Mouse (Mus musculus) midbrain, embryonic 14.5 days (tissue): ENCODE data around the gene Calcb. TPM values are rescaled to one million over a fixed set of nuclear protein-coding genes. Genes with fewer than 3 reads are reported as not detected.
A peak's percentile ranks its signal among the peaks of the same experiment; 100 is the strongest.
"Not testable (repeated sequence)": the region's sequence is repeated elsewhere in the genome, so short reads cannot be mapped to it uniquely, and the experiment has no call there.

Experiments used
- ATAC-seq: fragments of 200-750 bp; cut with Nextera tagmentation; 2 replicates; pipeline ENCODE4 v1.8.0; 2017; ENCODE audit warnings: moderate number of reproducible peaks, moderate library complexity; ENCODE audit not compliant: low FRiP score, low TSS enrichment
- DNase-seq: peaks from one replicate; pipeline ENCODE4 v3.0.0-alpha.2; 2015
- H3K27ac ChIP-seq: fragments of 300-500 bp; sonication (generic); replicated peaks from 2 replicates; pipeline ENCODE4 v1.5.1; 2014; ENCODE audit warnings: mild to moderate bottlenecking, low read depth, low read length, moderate library complexity
- H3K27me3 ChIP-seq: fragments of 300-500 bp; sonication (generic); 2 replicates; pipeline ENCODE4 v1.6.1; 2014; ENCODE audit warnings: low read length, control low read depth, mixed read lengths; ENCODE audit not compliant: control insufficient read depth, insufficient read depth
- H3K36me3 ChIP-seq: fragments of 300-500 bp; sonication (generic); 2 replicates; pipeline ENCODE4 v1.6.1; 2014; ENCODE audit warnings: low read length, control low read depth; ENCODE audit not compliant: control insufficient read depth, insufficient read depth
- H3K4me1 ChIP-seq: fragments of 300-500 bp; sonication (generic); 2 replicates; pipeline ENCODE4 v1.6.1; 2014; ENCODE audit warnings: mild to moderate bottlenecking, antibody characterized with exemption, low read length, control low read depth; ENCODE audit not compliant: control insufficient read depth, insufficient read depth
- H3K4me2 ChIP-seq: fragments of 300-500 bp; sonication (generic); 2 replicates; pipeline ENCODE4 v1.6.1; 2014; ENCODE audit warnings: mild to moderate bottlenecking, low read length, moderate library complexity
- H3K4me3 ChIP-seq: fragments of 300-500 bp; sonication (generic); replicated peaks from 2 replicates; pipeline ENCODE4 v1.5.1; 2014; ENCODE audit warnings: low read depth, low read length
- H3K9ac ChIP-seq: fragments of 300-500 bp; sonication (generic); replicated peaks from 2 replicates; pipeline ENCODE4 v1.6.1; 2014; ENCODE audit warnings: mild to moderate bottlenecking, low read length, moderate library complexity
- H3K9me3 ChIP-seq: fragments of 300-500 bp; sonication (generic); 2 replicates; pipeline ENCODE4 v1.6.1; 2016; ENCODE audit warnings: low read length, control low read depth, mixed read lengths; ENCODE audit not compliant: control insufficient read depth
- WGBS: fragments of 180-500 bp; shearing (Covaris S2); extraction: QIAGEN DNeasy Blood & Tissue Kit; methylation state at CpG from one replicate; pipeline ENCODE4 v1.1.7; 2014; 5-methylcytosine and 5-hydroxymethylcytosine counted together
- polyA plus RNA-seq: library from polyadenylated mRNA; unstranded; fragments of >200 nt; fragmentation: Nextera tagmentation; extraction: Ambion mirVana; gene quantifications from 2 replicates; pipeline ENCODE4 v1.2.1, GENCODE M21; 2014

Gene Calcb
- polyA plus RNA-seq, 1 experiment from 2014 or later = not detected

DNA sequence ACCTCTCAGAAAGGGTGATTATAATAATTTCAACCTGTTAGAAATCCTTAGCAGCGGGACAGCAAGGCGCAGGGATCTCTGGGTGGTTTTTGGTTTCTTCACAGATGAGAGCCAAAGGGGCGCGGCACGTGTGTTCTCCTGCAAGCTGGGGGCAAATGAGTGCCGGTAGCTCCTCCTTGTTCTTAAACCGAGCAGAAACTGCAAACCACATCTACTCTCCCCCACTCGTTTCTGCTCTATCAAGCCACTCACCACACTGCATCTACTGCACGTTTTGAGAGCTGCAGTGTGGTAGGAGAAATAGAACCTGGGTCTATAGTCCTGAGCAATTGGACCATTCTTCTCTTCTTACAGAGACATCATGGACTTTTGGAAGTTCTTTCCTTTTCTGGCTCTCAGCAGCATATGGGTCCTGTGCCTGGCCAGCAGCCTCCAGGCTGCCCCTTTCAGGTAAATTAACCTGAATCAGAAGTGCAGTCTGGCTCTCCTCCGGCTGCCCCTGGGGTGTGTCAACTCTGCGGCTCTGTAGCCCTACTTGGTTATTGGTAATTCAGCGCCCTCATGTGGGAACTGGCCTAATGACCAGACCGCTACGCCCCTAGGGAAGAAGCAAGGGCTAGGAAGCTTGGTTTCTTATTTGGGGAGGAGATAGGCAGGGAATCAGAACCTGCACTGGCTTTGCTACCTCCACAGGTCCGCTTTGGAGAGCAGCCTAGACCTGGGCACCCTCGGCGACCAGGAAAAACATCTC, 1.1 kb downstream of the Calcb start:
- no peaks in the 10 kb centered on the region for H3K36me3 ChIP-seq
- 4% methylated on average over 17 of the region's 17 CpGs for WGBS
- H3K27me3 ChIP-seq = peaks cover 28% of the 10 kb centered on the region
- no peaks in the 10 kb centered on the region for H3K9me3 ChIP-seq
- H3K9ac ChIP-seq = no peak overlapping the region
- H3K4me3 ChIP-seq = 0 out of 2 replicates have a peak overlapping the region, but pooled peaks have one; percentile 2
- peak overlapping the region; percentile 37 for H3K4me2 ChIP-seq
- DNase-seq = peak; percentile 69
- no peak overlapping the region for H3K27ac ChIP-seq
- H3K4me1 ChIP-seq = peaks cover 8% of the 10 kb centered on the region; the same call in 1 of the 2 replicates
- ATAC-seq = no peak

DNA sequence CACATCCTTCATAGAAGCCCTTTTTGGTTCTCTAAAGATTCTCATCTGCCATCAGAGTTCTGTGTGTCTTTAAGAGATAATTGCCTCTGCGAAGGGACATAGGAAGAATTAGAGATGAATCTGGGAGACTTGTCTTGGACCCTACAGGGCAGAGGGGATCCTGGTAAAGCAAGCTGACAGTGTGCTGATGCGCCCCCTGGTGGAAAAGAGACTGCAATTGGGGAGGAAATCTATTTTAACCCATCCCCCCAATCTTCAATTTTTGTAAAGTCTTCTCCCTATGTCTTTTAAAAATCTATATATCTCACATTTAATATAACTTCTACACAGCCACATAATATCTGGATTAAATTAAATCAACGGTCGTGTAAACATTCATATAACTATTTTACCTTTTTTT, 11.3 kb downstream of the Calcb start:
- not testable (repeated sequence) for H3K27me3 ChIP-seq, H3K27ac ChIP-seq, H3K4me1 ChIP-seq, H3K4me2 ChIP-seq, H3K9me3 ChIP-seq, H3K9ac ChIP-seq, H3K36me3 ChIP-seq, ATAC-seq, H3K4me3 ChIP-seq, DNase-seq
- 64% methylated on average over 4 of the region's 4 CpGs for WGBS

DNA sequence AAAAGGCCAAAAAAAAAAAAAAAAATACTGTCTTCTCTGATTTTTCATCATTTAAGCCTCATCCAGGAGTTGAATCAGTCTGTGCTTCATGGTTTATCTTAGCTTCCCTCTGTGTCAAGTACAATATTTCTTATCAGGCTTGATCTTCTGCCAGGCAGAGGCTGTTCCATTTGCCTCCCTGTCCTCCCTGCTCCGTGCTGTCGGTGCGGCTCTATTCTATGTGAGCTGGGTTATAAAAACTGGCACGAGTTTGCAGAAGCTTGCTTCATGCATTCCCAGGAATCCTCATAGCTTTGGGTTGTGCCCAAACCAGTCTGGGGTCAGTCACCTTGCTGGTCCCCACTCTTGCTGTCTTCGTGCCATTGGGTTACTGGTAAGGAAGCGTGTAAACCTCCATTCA, 12.7 kb downstream of the Calcb start:
- ATAC-seq (no peak), DNase-seq (no peak)
- Histone ChIP-seq H3K27me3 (no peaks in the 10 kb centered on the region), H3K27ac (no peak overlapping the region), H3K9ac (no peak overlapping the region), H3K36me3 (no peaks in the 10 kb centered on the region), H3K4me1 (no peaks in the 10 kb centered on the region), H3K4me2 (no peak overlapping the region), H3K4me3 (no peak overlapping the region), H3K9me3 (no peaks in the 10 kb centered on the region)
- 79% methylated on average over 6 of the region's 6 CpGs for WGBS

DNA sequence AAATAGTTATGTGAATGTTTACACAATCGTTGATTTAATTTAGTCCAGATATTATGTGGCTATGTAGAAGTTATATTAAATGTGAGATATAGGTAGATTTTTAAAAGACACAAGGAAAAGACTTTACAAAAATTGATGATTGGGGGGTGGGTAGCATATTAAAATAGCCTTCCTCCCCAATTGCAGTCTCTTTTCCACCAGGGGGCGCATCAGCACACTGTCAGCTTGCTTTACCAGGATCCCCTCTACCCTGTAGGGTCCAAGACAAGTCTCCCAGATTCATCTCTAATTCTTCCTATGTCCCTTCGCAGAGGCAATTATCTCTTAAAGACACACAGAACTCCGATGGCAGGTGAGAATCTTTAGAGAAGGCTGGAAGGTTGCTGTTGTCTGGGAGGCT, 13.3 kb downstream of the Calcb start:
- not testable (repeated sequence) for ATAC-seq, H3K4me1 ChIP-seq, H3K27ac ChIP-seq, H3K9me3 ChIP-seq, H3K36me3 ChIP-seq, H3K4me2 ChIP-seq, H3K9ac ChIP-seq, H3K4me3 ChIP-seq, H3K27me3 ChIP-seq
- DNase-seq = peak; percentile 15
- WGBS = 45% methylated on average over 4 of the region's 4 CpGs

DNA sequence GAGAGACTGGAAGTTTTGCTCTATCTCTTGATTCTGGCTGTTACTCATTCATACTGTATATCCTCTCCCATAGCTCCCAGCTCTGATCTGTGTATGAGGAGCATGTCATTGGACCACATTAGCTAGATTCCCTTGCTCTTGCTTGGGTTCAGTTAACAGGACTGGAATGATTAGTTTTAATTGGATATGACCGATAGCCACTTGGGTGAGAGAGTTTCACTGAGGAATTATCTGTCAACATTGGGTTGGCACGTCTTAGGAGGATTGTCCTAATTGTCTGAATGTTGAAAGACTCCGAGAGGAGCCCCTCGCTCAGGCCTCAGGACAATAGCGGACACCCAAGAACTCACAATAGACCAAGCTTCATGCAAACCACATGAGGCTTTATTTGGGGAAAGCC, 17.8 kb downstream of the Calcb start:
- WGBS = 41% methylated on average over 5 of the region's 5 CpGs
- DNase-seq = no peak
- H3K27ac ChIP-seq = no peak overlapping the region
- H3K27me3 ChIP-seq = no peaks in the 10 kb centered on the region
- no peaks in the 10 kb centered on the region for H3K36me3 ChIP-seq
- H3K9ac ChIP-seq = no peak overlapping the region
- H3K4me2 ChIP-seq = no peak overlapping the region
- no peak overlapping the region for H3K4me3 ChIP-seq
- ATAC-seq = no peak
- H3K4me1 ChIP-seq = no peaks in the 10 kb centered on the region
- no peaks in the 10 kb centered on the region for H3K9me3 ChIP-seq

DNA sequence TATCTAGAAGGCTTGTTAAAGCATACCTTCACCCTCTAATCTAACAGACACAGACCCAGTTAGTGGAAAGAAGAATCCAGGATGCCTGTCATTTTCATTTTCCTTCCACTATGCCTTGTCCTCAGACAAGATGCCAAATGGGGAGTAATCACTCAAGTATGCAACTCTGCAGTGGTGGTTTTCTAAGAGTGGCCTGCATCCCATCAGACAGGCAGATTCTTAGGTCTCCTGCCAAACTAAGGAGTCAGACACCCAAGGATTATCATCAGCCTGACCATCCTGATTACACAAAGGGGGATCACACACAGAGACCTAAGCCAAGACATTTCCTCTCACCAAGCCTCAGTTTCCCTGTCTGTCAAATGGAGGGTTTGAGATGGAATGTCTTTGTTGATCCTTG, 19.7 kb downstream of the Calcb start:
- H3K4me2 ChIP-seq = no peak overlapping the region
- no peaks in the 10 kb centered on the region for H3K27me3 ChIP-seq
- H3K36me3 ChIP-seq = no peaks in the 10 kb centered on the region
- H3K9me3 ChIP-seq = no peaks in the 10 kb centered on the region
- H3K27ac ChIP-seq = no peak overlapping the region
- H3K4me3 ChIP-seq = no peak overlapping the region
- DNase-seq (no peak), ATAC-seq (no peak)
- H3K4me1 ChIP-seq = no peaks in the 10 kb centered on the region
- H3K9ac ChIP-seq = no peak overlapping the region

DNA sequence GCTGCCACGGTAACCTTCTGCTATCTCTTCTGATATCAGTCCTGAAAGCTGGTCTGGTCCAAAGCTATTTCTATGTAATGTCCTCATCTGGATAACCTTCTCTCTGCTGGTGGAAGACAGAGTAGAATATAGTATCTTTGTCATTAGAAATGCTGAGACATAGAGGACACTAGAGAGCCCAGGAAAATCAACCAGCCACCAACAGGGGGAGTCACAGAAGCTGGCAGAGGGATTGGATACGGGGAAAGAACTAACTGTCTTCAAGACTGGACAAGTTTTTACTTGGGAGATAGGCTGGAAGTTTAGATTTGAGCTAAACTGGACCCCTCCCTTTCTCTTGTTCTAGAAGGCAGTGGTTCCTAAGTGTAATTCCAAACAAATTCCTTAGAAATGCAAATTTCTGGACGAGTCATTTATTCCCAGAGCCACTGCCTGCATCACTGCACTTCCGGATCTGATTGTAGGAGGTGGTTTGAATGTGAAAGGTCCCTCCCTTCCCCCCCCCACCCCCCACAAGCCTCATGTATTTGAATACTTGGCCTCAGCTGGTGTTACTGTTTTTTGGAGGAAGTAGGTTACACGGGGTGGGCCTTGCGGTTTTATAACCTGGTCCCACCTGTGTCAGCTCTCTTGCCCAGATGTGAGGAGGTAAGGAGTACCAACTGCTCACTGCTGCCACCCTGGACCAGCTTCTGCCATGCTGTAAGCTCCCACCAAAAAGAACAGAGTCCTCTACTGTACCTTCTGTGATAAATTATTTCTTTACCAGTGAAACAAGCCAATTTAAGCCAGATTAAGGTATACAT, 22.1 kb downstream of the Calcb start:
- no peak overlapping the region for H3K4me3 ChIP-seq
- H3K4me1 ChIP-seq = no peaks in the 10 kb centered on the region
- no peaks in the 10 kb centered on the region for H3K36me3 ChIP-seq
- 43% methylated on average over 6 of the region's 6 CpGs for WGBS
- no peak overlapping the region for H3K27ac ChIP-seq
- no peak overlapping the region for H3K9ac ChIP-seq
- DNase-seq (no peak), ATAC-seq (no peak)
- H3K9me3 ChIP-seq = no peaks in the 10 kb centered on the region
- H3K4me2 ChIP-seq = no peak overlapping the region
- H3K27me3 ChIP-seq = no peaks in the 10 kb centered on the region

DNA sequence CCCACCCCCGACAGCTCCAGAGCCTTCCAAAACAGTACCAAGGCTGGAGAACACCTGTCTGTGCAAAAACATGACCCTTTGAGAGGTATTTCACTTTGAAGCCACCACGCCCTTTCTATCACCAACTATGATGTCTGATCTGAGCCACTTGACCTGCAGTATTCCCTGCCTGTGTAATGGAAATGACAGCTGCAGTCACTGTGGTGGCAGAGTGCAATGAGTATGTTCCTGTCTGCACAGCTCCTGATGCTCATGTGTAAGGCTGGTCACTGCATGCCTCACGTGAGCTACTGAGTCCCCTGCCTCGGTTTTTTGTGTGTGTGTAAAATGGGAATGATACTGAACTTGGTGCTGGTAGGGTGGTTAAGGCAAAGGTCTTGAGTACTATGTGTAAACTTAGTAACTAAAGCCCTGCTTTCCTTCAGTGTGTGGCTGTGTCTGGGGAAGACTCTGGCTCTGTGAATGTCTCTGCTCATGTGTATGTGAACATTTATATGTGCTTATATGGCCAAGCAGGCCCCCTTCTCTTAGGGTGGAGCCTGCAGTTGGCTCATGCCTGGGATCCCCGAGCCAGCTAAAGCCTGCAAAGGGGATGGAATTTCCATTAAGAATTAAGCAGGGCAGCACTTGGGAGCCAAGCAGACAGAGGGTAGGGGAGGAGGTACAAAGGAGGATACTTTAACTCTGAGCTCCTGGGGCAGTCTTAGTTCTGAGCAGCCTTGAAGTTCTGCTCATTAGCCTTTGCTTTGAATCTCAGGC, 24.8 kb downstream of the Calcb start, which contains the start of gene Insc:
Insc (plus strand) TSS at position 673 of the 759 bp plus-strand sequence.
- no peak within 1 kb of the TSS for H3K4me2 ChIP-seq
- no peaks in the 10 kb centered on the region for H3K4me1 ChIP-seq
- H3K4me3 ChIP-seq = no peak within 1 kb of the TSS
- no peaks in the 10 kb centered on the region for H3K36me3 ChIP-seq
- H3K27me3 ChIP-seq = no peaks in the 10 kb centered on the region; the same call in 1 of the 2 replicates
- DNase-seq (no peak), ATAC-seq (no peak)
- H3K27ac ChIP-seq = no peak within 1 kb of the TSS
- no peaks in the 10 kb centered on the region for H3K9me3 ChIP-seq
- WGBS = 79% methylated on average over 5 of the region's 5 CpGs
- H3K9ac ChIP-seq = no peak within 1 kb of the TSS
